Mouse (Mus musculus) forebrain, postnatal 0 days (tissue): Measurements from ENCODE around the gene Tlcd1. TPM values are rescaled to one million over a fixed set of nuclear protein-coding genes. Genes with fewer than 3 reads are reported as not detected.

Experiments
- ATAC-seq: fragments of 200-750 bp; cut with Nextera tagmentation; 2 replicates; pipeline ENCODE4 v1.8.0; 2017; ENCODE audit warnings: mild to moderate bottlenecking, moderate library complexity
- DNase-seq: peaks from one replicate; pipeline ENCODE4 v3.0.0-alpha.2; 2015
- H3K27ac ChIP-seq: fragments of 300-500 bp; sonication (generic); 2 replicates; pipeline ENCODE4 v1.5.1; 2014; ENCODE audit warnings: low read depth, mild to moderate bottlenecking, antibody characterized with exemption, low read length, moderate library complexity, mixed read lengths
- H3K27me3 ChIP-seq: fragments of 300-500 bp; sonication (generic); 2 replicates; pipeline ENCODE4 v1.6.1; 2014; ENCODE audit warnings: mild to moderate bottlenecking, low read length, mixed read lengths; ENCODE audit not compliant: insufficient read depth
- H3K36me3 ChIP-seq: fragments of 300-500 bp; sonication (generic); 2 replicates; pipeline ENCODE4 v1.6.1; 2014; ENCODE audit warnings: mild to moderate bottlenecking, moderate library complexity; ENCODE audit not compliant: insufficient read depth
- H3K4me1 ChIP-seq: fragments of 300-500 bp; sonication (generic); 2 replicates; pipeline ENCODE4 v1.6.1; 2014; ENCODE audit warnings: antibody characterized with exemption; ENCODE audit not compliant: insufficient read depth
- H3K4me2 ChIP-seq: fragments of 300-500 bp; sonication (generic); 2 replicates; pipeline ENCODE4 v1.6.1; 2014; ENCODE audit warnings: low read depth, mild to moderate bottlenecking, moderate library complexity
- H3K4me3 ChIP-seq: fragments of 300-500 bp; sonication (generic); 2 replicates; pipeline ENCODE4 v1.5.1; 2014; ENCODE audit warnings: low read depth, low read length, mixed read lengths
- H3K9ac ChIP-seq: fragments of 300-500 bp; sonication (generic); 2 replicates; pipeline ENCODE4 v1.6.1; 2014; ENCODE audit warnings: mild to moderate bottlenecking
- H3K9me3 ChIP-seq: fragments of 300-500 bp; sonication (generic); 2 replicates; pipeline ENCODE4 v1.6.1; 2016; ENCODE audit warnings: low read length
- CTCF ChIP-seq: sonication (generic); IDR thresholded peaks from 2 replicates; pipeline ENCODE4 v1.5.1; 2016; ENCODE audit warnings: antibody characterized with exemption, control low read depth, low read depth
- WGBS: fragments of 180-500 bp; shearing (Covaris S2); extraction: QIAGEN DNeasy Blood & Tissue Kit; methylation state at CpG from one replicate; pipeline ENCODE4 v1.1.7; 2014; 5-methylcytosine and 5-hydroxymethylcytosine counted together
- polyA plus RNA-seq: library from polyadenylated mRNA; unstranded; fragments of >200 nt; fragmentation: Nextera tagmentation; extraction: Ambion mirVana; gene quantifications from 2 replicates; pipeline ENCODE4 v1.2.1, GENCODE M21; 2015
- total RNA-seq: library from RNA; depleted of rRNA; stranded (reverse); fragments of >200 nt; gene quantifications from 2 replicates; pipeline ENCODE4 v1.2.3, GENCODE M21; 2014

The Tlcd1 gene
- total and polyA plus RNA-seq, 2 experiments from 2014 or later: 15.3 to 19.0 TPM

DNA sequence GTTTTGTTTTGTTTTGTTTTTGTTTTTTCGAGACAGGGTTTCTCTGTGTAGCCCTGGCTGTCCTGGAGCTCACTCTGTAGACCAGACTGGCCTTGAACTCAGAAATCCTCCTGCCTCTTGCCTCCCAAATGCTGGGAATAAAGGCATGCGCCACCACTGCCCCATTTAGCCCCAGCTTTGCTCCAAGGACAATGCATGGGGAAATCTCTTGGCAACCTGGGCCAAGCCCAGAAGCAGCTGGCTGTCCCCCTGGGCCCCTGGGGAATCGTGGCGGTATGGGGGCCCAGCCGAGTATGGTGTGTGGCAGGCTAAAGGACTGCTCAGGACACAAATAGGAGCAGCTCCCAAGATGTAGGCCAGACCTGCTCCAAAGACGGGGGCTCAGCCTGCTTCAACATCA, 27.8 kb downstream of the Tlcd1 start:
- Histone ChIP-seq H3K27ac (no peak overlapping the region), H3K4me2 (no peak overlapping the region)
- 78% methylated on average over 6 of the region's 6 CpGs for WGBS

GRCm38 (mm10) chr11:78205361-78206206, 29.1 kb downstream of the Tlcd1 start:
- no peak overlapping the region for H3K4me2 ChIP-seq
- DNase-seq: no peak
- no peak overlapping the region for H3K9ac ChIP-seq
- peak overlapping the region; percentile 40; the same call in 1 of the 2 replicates for H3K27ac ChIP-seq
- H3K4me1 ChIP-seq: no peaks in the 10 kb centered on the region
- no peak for TF ChIP-seq CTCF
- no peaks in the 10 kb centered on the region for H3K9me3 ChIP-seq
- 65% methylated on average over 13 of the region's 13 CpGs for WGBS
- H3K36me3 ChIP-seq: peaks cover 56% of the 10 kb centered on the region
- H3K27me3 ChIP-seq: no peaks in the 10 kb centered on the region
- H3K4me3 ChIP-seq: no peak overlapping the region
- ATAC-seq: peak; percentile 23; the same call in 1 of the 2 replicates

More for the DNA sequence above, 27.8 kb downstream of the Tlcd1 start:
- no peak for DNase-seq
- Histone ChIP-seq H3K9me3 (no peaks in the 10 kb centered on the region), H3K36me3 (peaks cover 43% of the 10 kb centered on the region), H3K27me3 (no peaks in the 10 kb centered on the region), H3K4me3 (no peak overlapping the region), H3K9ac (no peak overlapping the region), H3K4me1 (no peaks in the 10 kb centered on the region)
- no peak for ATAC-seq
- no peak for TF ChIP-seq CTCF

DNA sequence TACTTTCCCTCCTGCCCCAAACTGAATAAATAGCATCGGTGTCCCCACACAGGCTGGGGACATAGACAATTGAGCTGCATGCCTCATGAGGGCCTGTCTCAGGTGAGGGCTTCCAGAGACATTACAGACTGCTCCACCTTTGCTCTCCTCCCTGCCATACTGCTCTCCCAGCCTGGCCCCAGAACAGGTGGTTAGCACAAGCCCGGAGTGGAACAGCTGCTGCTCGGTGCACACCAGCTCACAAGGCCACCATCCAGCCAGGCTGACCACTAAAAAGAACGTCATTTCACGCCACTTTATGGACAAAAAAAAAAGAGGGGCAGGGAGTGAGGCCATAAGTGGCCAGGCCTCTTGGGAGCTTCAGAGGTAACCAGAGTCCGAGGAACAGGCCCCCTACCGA, 30.7 kb downstream of the Tlcd1 start:
- Histone ChIP-seq H3K27ac (no peak overlapping the region), H3K4me3 (no peak overlapping the region), H3K4me2 (no peak overlapping the region), H3K9ac (no peak overlapping the region), H3K36me3 (peaks cover 72% of the 10 kb centered on the region), H3K4me1 (no peaks in the 10 kb centered on the region), H3K9me3 (no peaks in the 10 kb centered on the region), H3K27me3 (no peaks in the 10 kb centered on the region)
- ATAC-seq (no peak), DNase-seq (no peak)
- TF ChIP-seq CTCF: no peak
- WGBS: 91% methylated on average over 7 of the region's 7 CpGs

DNA sequence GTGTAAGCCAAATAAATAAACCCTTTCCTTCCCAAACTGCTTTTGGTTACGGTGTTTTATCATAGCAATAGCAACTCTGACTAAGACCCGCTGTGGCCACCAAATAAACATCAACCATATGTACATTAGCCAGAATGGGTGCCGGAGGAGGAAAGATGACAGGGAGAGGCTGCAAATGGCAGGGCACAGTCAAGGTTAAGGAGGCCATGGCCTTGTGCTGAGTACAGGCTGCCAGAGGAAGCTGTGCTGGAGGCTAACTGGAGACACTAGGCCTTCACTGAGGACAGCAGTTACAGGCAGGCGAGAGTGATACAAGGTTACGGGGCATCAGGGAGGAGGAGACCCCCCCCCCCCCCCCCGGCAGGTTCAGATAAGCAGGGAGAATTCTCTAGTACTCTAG, 33.4 kb downstream of the Tlcd1 start:
- Histone ChIP-seq H3K4me3 (no peak overlapping the region), H3K9ac (no peak overlapping the region), H3K36me3 (peaks cover 94% of the 10 kb centered on the region), H3K4me2 (no peak overlapping the region), H3K27me3 (no peaks in the 10 kb centered on the region), H3K4me1 (no peaks in the 10 kb centered on the region), H3K27ac (no peak overlapping the region), H3K9me3 (no peaks in the 10 kb centered on the region)
- no peak for TF ChIP-seq CTCF
- DNase-seq (no peak), ATAC-seq (no peak)
- 98% methylated on average over 6 of the region's 6 CpGs for WGBS

GRCm38 (mm10) chr11:78210615-78211014, 34.1 kb downstream of the Tlcd1 start:
- H3K36me3 ChIP-seq: peaks cover 98% of the 10 kb centered on the region

DNA sequence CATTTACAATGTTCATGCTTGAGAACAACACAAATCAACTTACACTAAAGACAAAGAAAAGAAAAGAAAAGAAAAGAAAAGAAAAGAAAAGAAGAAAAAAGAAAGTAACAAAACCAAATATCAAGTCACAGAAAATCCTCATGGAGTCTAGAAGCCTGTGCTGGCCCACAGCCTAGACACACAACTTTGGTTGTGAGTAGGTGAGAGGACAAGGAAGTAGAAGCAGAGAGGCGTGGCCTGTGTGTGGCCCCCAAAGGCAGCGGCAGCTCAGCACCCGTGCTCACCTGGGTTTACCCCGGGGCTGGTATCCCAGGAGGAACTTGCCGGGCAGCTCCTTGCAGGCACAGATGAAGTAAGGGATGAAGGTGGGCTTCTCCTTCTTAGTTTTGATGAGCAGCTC, 35.0 kb downstream of the Tlcd1 start:
- Histone ChIP-seq H3K27me3 (no peaks in the 10 kb centered on the region), H3K4me2 (no peak overlapping the region), H3K4me1 (no peaks in the 10 kb centered on the region), H3K9ac (no peak overlapping the region), H3K9me3 (no peaks in the 10 kb centered on the region), H3K36me3 (peaks cover 98% of the 10 kb centered on the region), H3K4me3 (no peak overlapping the region), H3K27ac (no peak overlapping the region)
- WGBS: 92% methylated on average over 5 of the region's 5 CpGs
- no peak for TF ChIP-seq CTCF
- DNase-seq: no peak
- no peak for ATAC-seq

More at GRCm38 (mm10) chr11:78210615-78211014, 34.1 kb downstream of the Tlcd1 start:
- no peaks in the 10 kb centered on the region for H3K27me3 ChIP-seq
- H3K9ac ChIP-seq: no peak overlapping the region
- 83% methylated on average over 7 of the region's 7 CpGs for WGBS
- no peak for TF ChIP-seq CTCF
- no peak overlapping the region for H3K4me3 ChIP-seq
- no peaks in the 10 kb centered on the region for H3K9me3 ChIP-seq
- no peak for ATAC-seq
- no peak overlapping the region for H3K4me2 ChIP-seq
- no peak for DNase-seq
- no peak overlapping the region for H3K27ac ChIP-seq
- no peaks in the 10 kb centered on the region for H3K4me1 ChIP-seq

GRCm38 (mm10) chr11:78213086-78213817, 36.7 kb downstream of the Tlcd1 start:
- DNase-seq (no peak), ATAC-seq (no peak)
- H3K27ac ChIP-seq: no peak overlapping the region
- H3K4me3 ChIP-seq: no peak overlapping the region
- H3K9me3 ChIP-seq: no peaks in the 10 kb centered on the region
- H3K4me1 ChIP-seq: no peaks in the 10 kb centered on the region
- H3K9ac ChIP-seq: no peak overlapping the region
- H3K4me2 ChIP-seq: no peak overlapping the region
- no peak for TF ChIP-seq CTCF
- 96% methylated on average over 14 of the region's 14 CpGs for WGBS
- H3K27me3 ChIP-seq: no peaks in the 10 kb centered on the region
- peaks cover 98% of the 10 kb centered on the region for H3K36me3 ChIP-seq
